Mouse (Mus musculus): ENCODE results near the gene B3galt1.
A peak's percentile ranks its signal among the peaks of the same experiment; 100 is the strongest.

B3galt1 gene

GRCm38 (mm10) chr2:67567141-67567680 is 1.5 kb downstream of the B3galt1 start:
- Histone ChIP-seq H3K9me3 (ENCODE audit: low read length) (no peaks in the 10 kb centered on the region), H3K36me3 (ENCODE audit: insufficient read depth, low read length) (no peaks in the 10 kb centered on the region), H3K4me1 (replicated peaks; ENCODE audit: low read depth, low read length) (peaks cover 13% of the 10 kb centered on the region), H3K4me3 (replicated peaks; ENCODE audit: low read length) (peak overlapping the region; percentile 89), H3K27me3 (ENCODE audit: insufficient read depth, low read length) (peaks cover 17% of the 10 kb centered on the region)
- TF ChIP-seq POU5F1 (IDR thresholded peaks at IDR 0.05; ENCODE audit: borderline replicate concordance, low read length) = no peak
- no peak for TF ChIP-seq CTCF (conservative IDR thresholded peaks at IDR 0.05; ENCODE audit: low read length)
- no peak for TF ChIP-seq NANOG (IDR thresholded peaks at IDR 0.05; ENCODE audit: borderline replicate concordance, low read length)

- no peaks in the 10 kb centered on the region for H3K27me3 ChIP-seq (ENCODE audit: insufficient read depth, low read length)
- TF ChIP-seq CTCF (conservative IDR thresholded peaks at IDR 0.05; ENCODE audit: low read length) = no peak
- TF ChIP-seq NANOG (IDR thresholded peaks at IDR 0.05; ENCODE audit: borderline replicate concordance, low read length) = no peak
- no peak for TF ChIP-seq POU5F1 (IDR thresholded peaks at IDR 0.05; ENCODE audit: borderline replicate concordance, low read length)
- H3K9me3 ChIP-seq (ENCODE audit: low read length) = no peaks in the 10 kb centered on the region
Observed at GRCm38 (mm10) chr2:67576634-67577033, 11.0 kb downstream of the B3galt1 start.

GRCm38 (mm10) chr2:67583091-67583490 is 17.4 kb downstream of the B3galt1 start:
- Histone ChIP-seq H3K27me3 (ENCODE audit: insufficient read depth, low read length) (no peaks in the 10 kb centered on the region), H3K9me3 (ENCODE audit: low read length) (no peaks in the 10 kb centered on the region), H3K4me3 (replicated peaks; ENCODE audit: low read length) (no peak overlapping the region), H3K36me3 (ENCODE audit: insufficient read depth, low read length) (no peaks in the 10 kb centered on the region), H3K4me1 (replicated peaks; ENCODE audit: low read depth, low read length) (no peaks in the 10 kb centered on the region)
- TF ChIP-seq POU5F1 (IDR thresholded peaks at IDR 0.05; ENCODE audit: borderline replicate concordance, low read length) (no peak), CTCF (conservative IDR thresholded peaks at IDR 0.05; ENCODE audit: low read length) (no peak), NANOG (IDR thresholded peaks at IDR 0.05; ENCODE audit: borderline replicate concordance, low read length) (no peak)

More at GRCm38 (mm10) chr2:67576634-67577033, 11.0 kb downstream of the B3galt1 start:
- H3K36me3 ChIP-seq (ENCODE audit: insufficient read depth, low read length) = no peaks in the 10 kb centered on the region
- no peak overlapping the region for H3K4me3 ChIP-seq (replicated peaks; ENCODE audit: low read length)
- H3K4me1 ChIP-seq (replicated peaks; ENCODE audit: low read depth, low read length) = peaks cover 7% of the 10 kb centered on the region

GRCm38 (mm10) chr2:67590408-67590807 is 24.7 kb downstream of the B3galt1 start:
- no peaks in the 10 kb centered on the region for H3K9me3 ChIP-seq (ENCODE audit: low read length)
- H3K36me3 ChIP-seq (ENCODE audit: insufficient read depth, low read length) = no peaks in the 10 kb centered on the region
- no peak overlapping the region for H3K4me3 ChIP-seq (replicated peaks; ENCODE audit: low read length)
- TF ChIP-seq CTCF (conservative IDR thresholded peaks at IDR 0.05; ENCODE audit: low read length) (no peak), POU5F1 (IDR thresholded peaks at IDR 0.05; ENCODE audit: borderline replicate concordance, low read length) (peak; percentile 58; the same call in 1 of the 2 replicates), NANOG (IDR thresholded peaks at IDR 0.05; ENCODE audit: borderline replicate concordance, low read length) (peak; percentile 81)
- peaks cover 3% of the 10 kb centered on the region for H3K4me1 ChIP-seq (replicated peaks; ENCODE audit: low read depth, low read length)
- H3K27me3 ChIP-seq (ENCODE audit: insufficient read depth, low read length) = no peaks in the 10 kb centered on the region

- Histone ChIP-seq H3K4me3 (replicated peaks; ENCODE audit: low read length) (no peak overlapping the region), H3K9me3 (ENCODE audit: low read length) (no peaks in the 10 kb centered on the region), H3K36me3 (ENCODE audit: insufficient read depth, low read length) (no peaks in the 10 kb centered on the region), H3K27me3 (ENCODE audit: insufficient read depth, low read length) (no peaks in the 10 kb centered on the region), H3K4me1 (replicated peaks; ENCODE audit: low read depth, low read length) (peaks cover 3% of the 10 kb centered on the region)
- no peak for TF ChIP-seq CTCF (conservative IDR thresholded peaks at IDR 0.05; ENCODE audit: low read length)
- no peak for TF ChIP-seq NANOG (IDR thresholded peaks at IDR 0.05; ENCODE audit: borderline replicate concordance, low read length)
- TF ChIP-seq POU5F1 (IDR thresholded peaks at IDR 0.05; ENCODE audit: borderline replicate concordance, low read length) = no peak
Observed at GRCm38 (mm10) chr2:67591831-67592629, 26.4 kb downstream of the B3galt1 start.

- TF ChIP-seq NANOG (IDR thresholded peaks at IDR 0.05; ENCODE audit: borderline replicate concordance, low read length) = no peak
- no peak for TF ChIP-seq POU5F1 (IDR thresholded peaks at IDR 0.05; ENCODE audit: borderline replicate concordance, low read length)
- H3K27me3 ChIP-seq (ENCODE audit: insufficient read depth, low read length) = no peaks in the 10 kb centered on the region
- H3K4me3 ChIP-seq (replicated peaks; ENCODE audit: low read length) = no peak overlapping the region
- H3K9me3 ChIP-seq (ENCODE audit: low read length) = no peaks in the 10 kb centered on the region
- H3K4me1 ChIP-seq (replicated peaks; ENCODE audit: low read depth, low read length) = no peaks in the 10 kb centered on the region
- no peaks in the 10 kb centered on the region for H3K36me3 ChIP-seq (ENCODE audit: insufficient read depth, low read length)
Observed at GRCm38 (mm10) chr2:67622902-67623301, 57.2 kb downstream of the B3galt1 start.

GRCm38 (mm10) chr2:67627667-67628066 is 62.0 kb downstream of the B3galt1 start:
- H3K27me3 ChIP-seq (ENCODE audit: insufficient read depth, low read length) = no peaks in the 10 kb centered on the region
- TF ChIP-seq CTCF (conservative IDR thresholded peaks at IDR 0.05; ENCODE audit: low read length) = no peak
- no peak for TF ChIP-seq NANOG (IDR thresholded peaks at IDR 0.05; ENCODE audit: borderline replicate concordance, low read length)
- TF ChIP-seq POU5F1 (IDR thresholded peaks at IDR 0.05; ENCODE audit: borderline replicate concordance, low read length) = no peak
- no peak overlapping the region for H3K4me3 ChIP-seq (replicated peaks; ENCODE audit: low read length)
- no peaks in the 10 kb centered on the region for H3K9me3 ChIP-seq (ENCODE audit: low read length)
- no peaks in the 10 kb centered on the region for H3K36me3 ChIP-seq (ENCODE audit: insufficient read depth, low read length)
- no peaks in the 10 kb centered on the region for H3K4me1 ChIP-seq (replicated peaks; ENCODE audit: low read depth, low read length)

- Histone ChIP-seq H3K4me1 (replicated peaks; ENCODE audit: low read depth, low read length) (no peaks in the 10 kb centered on the region), H3K4me3 (replicated peaks; ENCODE audit: low read length) (no peak overlapping the region), H3K9me3 (ENCODE audit: low read length) (no peaks in the 10 kb centered on the region), H3K27me3 (ENCODE audit: insufficient read depth, low read length) (no peaks in the 10 kb centered on the region), H3K36me3 (ENCODE audit: insufficient read depth, low read length) (no peaks in the 10 kb centered on the region)
- TF ChIP-seq CTCF (conservative IDR thresholded peaks at IDR 0.05; ENCODE audit: low read length) (no peak), POU5F1 (IDR thresholded peaks at IDR 0.05; ENCODE audit: borderline replicate concordance, low read length) (no peak), NANOG (IDR thresholded peaks at IDR 0.05; ENCODE audit: borderline replicate concordance, low read length) (no peak)
Observed at GRCm38 (mm10) chr2:67628289-67628688, 62.6 kb downstream of the B3galt1 start.
